Mouse (Mus musculus) lung, embryonic 14.5 days (tissue): ENCODE results near the gene Palld. TPM values are rescaled to one million over a fixed set of nuclear protein-coding genes. Genes with fewer than 3 reads are reported as not detected.

Experiments
- ATAC-seq: fragments of 200-750 bp; cut with Nextera tagmentation; 2 replicates; pipeline ENCODE4 v1.8.0; 2017; ENCODE audit warnings: mild to moderate bottlenecking, moderate TSS enrichment, moderate library complexity; ENCODE audit not compliant: insufficient read depth
- DNase-seq: peaks from one replicate; pipeline ENCODE4 v3.0.0-alpha.2; 2015
- H3K27ac ChIP-seq: fragments of 300-500 bp; sonication (generic); 2 replicates; pipeline ENCODE4 v1.5.1; 2014; ENCODE audit warnings: low read depth, mild to moderate bottlenecking, moderate library complexity
- H3K27me3 ChIP-seq: fragments of 300-500 bp; sonication (generic); 2 replicates; pipeline ENCODE4 v1.6.1; 2014; ENCODE audit warnings: low read length, control low read depth; ENCODE audit not compliant: insufficient read depth
- H3K36me3 ChIP-seq: fragments of 300-500 bp; sonication (generic); 2 replicates; pipeline ENCODE4 v1.6.1; 2014; ENCODE audit warnings: control low read depth; ENCODE audit not compliant: insufficient read depth
- H3K4me1 ChIP-seq: fragments of 300-500 bp; sonication (generic); 2 replicates; pipeline ENCODE4 v1.6.1; 2014; ENCODE audit warnings: antibody characterized with exemption, control low read depth; ENCODE audit not compliant: insufficient read depth
- H3K4me2 ChIP-seq: fragments of 300-500 bp; sonication (generic); 2 replicates; pipeline ENCODE4 v1.6.1; 2014; ENCODE audit warnings: mild to moderate bottlenecking
- H3K4me3 ChIP-seq: fragments of 300-500 bp; sonication (generic); 2 replicates; pipeline ENCODE4 v1.5.1; 2014; ENCODE audit warnings: low read depth, low read length
- H3K9ac ChIP-seq: fragments of 300-500 bp; sonication (generic); 2 replicates; pipeline ENCODE4 v1.6.1; 2014
- H3K9me3 ChIP-seq: fragments of 300-500 bp; sonication (generic); 2 replicates; pipeline ENCODE4 v1.6.1; 2016; ENCODE audit warnings: low read depth, low read length, control low read depth
- CTCF ChIP-seq: IDR thresholded peaks from 2 replicates; pipeline ENCODE4 v1.5.1; 2016; ENCODE audit warnings: antibody characterized with exemption, low read depth
- WGBS: fragments of 180-500 bp; shearing (Covaris S2); extraction: QIAGEN DNeasy Blood & Tissue Kit; methylation state at CpG from one replicate; pipeline ENCODE4 v1.1.7; 2014; 5-methylcytosine and 5-hydroxymethylcytosine counted together
- polyA plus RNA-seq: library from polyadenylated mRNA; unstranded; fragments of >200 nt; fragmentation: Nextera tagmentation; extraction: Ambion mirVana; gene quantifications from 2 replicates; pipeline ENCODE4 v1.2.1, GENCODE M21; 2014

Gene Palld
- polyA plus RNA-seq, 1 experiment from 2014 or later, result 85.0 TPM

GRCm38 (mm10) chr8:61497110-61497509 lies 405.4 kb downstream of the Palld start:
- 80% methylated on average over 4 of the region's 4 CpGs for WGBS
- H3K9ac ChIP-seq, result no peak overlapping the region
- no peaks in the 10 kb centered on the region for H3K27me3 ChIP-seq
- no peak for DNase-seq
- no peak overlapping the region for H3K27ac ChIP-seq
- no peak for TF ChIP-seq CTCF
- no peak overlapping the region for H3K4me3 ChIP-seq
- ATAC-seq, result no peak
- H3K4me2 ChIP-seq, result no peak overlapping the region
- H3K4me1 ChIP-seq, result no peaks in the 10 kb centered on the region
- peaks cover 11% of the 10 kb centered on the region for H3K36me3 ChIP-seq
- H3K9me3 ChIP-seq, result no peaks in the 10 kb centered on the region

GRCm38 (mm10) chr8:61488631-61489030 lies 413.9 kb downstream of the Palld start:
- Histone ChIP-seq H3K9ac (peak overlapping the region; percentile 69; the same call in 1 of the 2 replicates), H3K4me2 (peak overlapping the region; percentile 78), H3K4me3 (peak overlapping the region; percentile 59), H3K27me3 (no peaks in the 10 kb centered on the region), H3K9me3 (no peaks in the 10 kb centered on the region), H3K4me1 (no peaks in the 10 kb centered on the region), H3K27ac (no peak overlapping the region), H3K36me3 (peaks cover 8% of the 10 kb centered on the region)
- no peak for TF ChIP-seq CTCF
- DNase-seq (no peak), ATAC-seq (no peak)
- 88% methylated on average over 8 of the region's 8 CpGs for WGBS

GRCm38 (mm10) chr8:61487597-61488156 lies 414.8 kb downstream of the Palld start, which contains the start of gene Cbr4:
Gene Cbr4, plus strand, starts transcription at chr8:61487734.
- Histone ChIP-seq H3K27ac (peak within 1 kb of the TSS; percentile 93), H3K27me3 (no peaks in the 10 kb centered on the region), H3K9me3 (no peaks in the 10 kb centered on the region), H3K4me1 (no peaks in the 10 kb centered on the region), H3K9ac (peak within 1 kb of the TSS; percentile 69), H3K4me2 (peak within 1 kb of the TSS; percentile 78), H3K4me3 (peak within 1 kb of the TSS; percentile 59), H3K36me3 (peaks cover 6% of the 10 kb centered on the region; the same call in 1 of the 2 replicates)
- under 1% methylated on average over 29 of the region's 29 CpGs for WGBS
- ATAC-seq (peak; percentile 95), DNase-seq (peak; percentile 99)
- no peak for TF ChIP-seq CTCF

- Histone ChIP-seq H3K27ac (no peak overlapping the region; the same call in 1 of the 2 replicates), H3K4me2 (no peak overlapping the region), H3K27me3 (no peaks in the 10 kb centered on the region), H3K4me3 (peak overlapping the region; percentile 59), H3K4me1 (no peaks in the 10 kb centered on the region), H3K9me3 (no peaks in the 10 kb centered on the region), H3K36me3 (peaks cover 4% of the 10 kb centered on the region; the same call in 1 of the 2 replicates), H3K9ac (no peak overlapping the region)
- DNase-seq (no peak), ATAC-seq (peak; percentile 22; the same call in 1 of the 2 replicates)
- no peak for TF ChIP-seq CTCF
- WGBS, result 95% methylated on average over 2 of the region's 2 CpGs
These were observed 415.5 kb downstream of the Palld start for GRCm38 (mm10) chr8:61486923-61487529.

GRCm38 (mm10) chr8:61480260-61480967 lies 422.1 kb downstream of the Palld start:
- no peak for TF ChIP-seq CTCF
- Histone ChIP-seq H3K27me3 (no peaks in the 10 kb centered on the region), H3K9me3 (no peaks in the 10 kb centered on the region), H3K4me3 (no peak overlapping the region), H3K9ac (no peak overlapping the region), H3K36me3 (no peaks in the 10 kb centered on the region), H3K27ac (no peak overlapping the region), H3K4me2 (no peak overlapping the region), H3K4me1 (no peaks in the 10 kb centered on the region)
- DNase-seq (peak; percentile 15), ATAC-seq (peak; percentile 39; the same call in 1 of the 2 replicates)
- whole genome bisulfite sequencing, result 83% methylated on average over 14 of the region's 14 CpGs

- H3K27me3 ChIP-seq, result no peaks in the 10 kb centered on the region
- 34% methylated on average over 11 of the region's 11 CpGs for WGBS
- DNase-seq (peak; percentile 75), ATAC-seq (peak; percentile 78)
- no peaks in the 10 kb centered on the region for H3K4me1 ChIP-seq
- no peak overlapping the region for H3K9ac ChIP-seq
- H3K9me3 ChIP-seq, result no peaks in the 10 kb centered on the region
- TF ChIP-seq CTCF, result peak; percentile 73
- no peak overlapping the region for H3K4me3 ChIP-seq
- no peak overlapping the region for H3K4me2 ChIP-seq
- no peaks in the 10 kb centered on the region for H3K36me3 ChIP-seq
- H3K27ac ChIP-seq, result no peak overlapping the region
These were observed 422.8 kb downstream of the Palld start for GRCm38 (mm10) chr8:61479506-61480214.
